Mouse (Mus musculus): ENCODE measurements around the gene Lrp10.

The Lrp10 gene

GRCm38 (mm10) chr14:54433941-54434531, 29.9 kb upstream of the Lrp10 start:
- DNase-seq (ENCODE audit: low read depth, low spot score), result no peak

GRCm38 (mm10) chr14:54435194-54435918, 28.6 kb upstream of the Lrp10 start:
- DNase-seq (ENCODE audit: low read depth, low spot score), result no peak

- no peak for DNase-seq (ENCODE audit: low read depth, low spot score)
Measured at GRCm38 (mm10) chr14:54439155-54439554, 24.8 kb upstream of the Lrp10 start.

- DNase-seq (ENCODE audit: low read depth, low spot score), result no peak
Measured at GRCm38 (mm10) chr14:54439610-54440009, 24.3 kb upstream of the Lrp10 start.

GRCm38 (mm10) chr14:54440538-54440937, 23.4 kb upstream of the Lrp10 start:
- DNase-seq (ENCODE audit: low read depth, low spot score), result no peak

GRCm38 (mm10) chr14:54441365-54441764, 22.6 kb upstream of the Lrp10 start:
- DNase-seq (ENCODE audit: low read depth, low spot score), result no peak

- no peak for DNase-seq (ENCODE audit: low read depth, low spot score)
Measured at GRCm38 (mm10) chr14:54442548-54442947, 21.4 kb upstream of the Lrp10 start.

- DNase-seq (ENCODE audit: low read depth, low spot score), result no peak
Measured at GRCm38 (mm10) chr14:54443196-54443595, 20.7 kb upstream of the Lrp10 start.

GRCm38 (mm10) chr14:54443712-54444618, 20.0 kb upstream of the Lrp10 start:
- no peak for DNase-seq (ENCODE audit: low read depth, low spot score)

- DNase-seq (ENCODE audit: low read depth, low spot score), result no peak
Measured at GRCm38 (mm10) chr14:54445476-54445875, 18.5 kb upstream of the Lrp10 start.

GRCm38 (mm10) chr14:54453566-54453965, 10.4 kb upstream of the Lrp10 start:
- no peak for DNase-seq (ENCODE audit: low read depth, low spot score)

- DNase-seq (ENCODE audit: low read depth, low spot score), result no peak
Measured at GRCm38 (mm10) chr14:54454669-54455528, 9.0 kb upstream of the Lrp10 start.

- DNase-seq (ENCODE audit: low read depth, low spot score), result no peak
Measured at GRCm38 (mm10) chr14:54457907-54458569, 5.9 kb upstream of the Lrp10 start.

GRCm38 (mm10) chr14:54462146-54462545, 1.8 kb upstream of the Lrp10 start:
- no peak for DNase-seq (ENCODE audit: low read depth, low spot score)

GRCm38 (mm10) chr14:54463108-54463958, 604 bp upstream of the Lrp10 start:
- no peak for DNase-seq (ENCODE audit: low read depth, low spot score)

GRCm38 (mm10) chr14:54464293-54465005, 512 bp downstream of the Lrp10 start:
- peak; percentile 78 for DNase-seq (ENCODE audit: low read depth, low spot score)

- no peak for DNase-seq (ENCODE audit: low read depth, low spot score)
Measured at GRCm38 (mm10) chr14:54471467-54471866, 7.5 kb downstream of the Lrp10 start.

GRCm38 (mm10) chr14:54472671-54473070, 8.7 kb downstream of the Lrp10 start:
- DNase-seq (ENCODE audit: low read depth, low spot score), result no peak

GRCm38 (mm10) chr14:54474744-54475143, 10.8 kb downstream of the Lrp10 start:
- no peak for DNase-seq (ENCODE audit: low read depth, low spot score)
